Mouse (Mus musculus) liver, embryonic 16.5 days (tissue): ENCODE results near the gene Tln1. TPM values are rescaled to one million over a fixed set of nuclear protein-coding genes. Genes with fewer than 3 reads are reported as not detected.

ENCODE experiments used
- ATAC-seq: fragments of 200-750 bp; cut with Nextera tagmentation; 2 replicates; pipeline ENCODE4 v1.8.0; 2017; ENCODE audit warnings: low read depth, mild to moderate bottlenecking, moderate number of reproducible peaks, moderate library complexity
- H3K27ac ChIP-seq: fragments of 300-500 bp; sonication (generic); 2 replicates; pipeline ENCODE4 v1.5.1; 2014; ENCODE audit warnings: mild to moderate bottlenecking, low read length
- H3K27me3 ChIP-seq: fragments of 300-500 bp; sonication (generic); 2 replicates; pipeline ENCODE4 v1.6.1; 2014; ENCODE audit warnings: low read depth, low read length, mixed read lengths; ENCODE audit not compliant: control insufficient read depth, insufficient read depth
- H3K36me3 ChIP-seq: fragments of 300-500 bp; sonication (generic); 2 replicates; pipeline ENCODE4 v1.6.1; 2014; ENCODE audit warnings: mild to moderate bottlenecking; ENCODE audit not compliant: control insufficient read depth, insufficient read depth
- H3K4me1 ChIP-seq: fragments of 300-500 bp; sonication (generic); 2 replicates; pipeline ENCODE4 v1.6.1; 2014; ENCODE audit warnings: low read depth, low read length, mixed read lengths; ENCODE audit not compliant: control insufficient read depth
- H3K4me2 ChIP-seq: fragments of 300-500 bp; sonication (generic); 2 replicates; pipeline ENCODE4 v1.6.1; 2014; ENCODE audit warnings: low read depth, low read length, mixed read lengths
- H3K4me3 ChIP-seq: fragments of 300-500 bp; sonication (generic); 2 replicates; pipeline ENCODE4 v1.5.1; 2014; ENCODE audit warnings: low read depth, mild to moderate bottlenecking, low read length
- H3K9ac ChIP-seq: fragments of 300-500 bp; sonication (generic); 2 replicates; pipeline ENCODE4 v1.6.1; 2014; ENCODE audit warnings: low read depth, low read length
- H3K9me3 ChIP-seq: fragments of 300-500 bp; sonication (generic); replicated peaks from 2 replicates; pipeline ENCODE4 v1.6.1; 2016; ENCODE audit warnings: low read length; ENCODE audit not compliant: control insufficient read depth
- WGBS: fragments of 180-500 bp; shearing (Covaris S2); extraction: QIAGEN DNeasy Blood & Tissue Kit; methylation state at CpG from one replicate; pipeline ENCODE4 v1.1.7; 2014; ENCODE audit not compliant: insufficient replicate concordance; 5-methylcytosine and 5-hydroxymethylcytosine counted together
- polyA plus RNA-seq: library from polyadenylated mRNA; unstranded; fragments of >200 nt; fragmentation: Nextera tagmentation; extraction: Ambion mirVana; gene quantifications from 2 replicates; pipeline ENCODE4 v1.2.1, GENCODE M21; 2015

The Tln1 gene
- polyA plus RNA-seq, 1 experiment from 2014 or later: 38.2 TPM

DNA sequence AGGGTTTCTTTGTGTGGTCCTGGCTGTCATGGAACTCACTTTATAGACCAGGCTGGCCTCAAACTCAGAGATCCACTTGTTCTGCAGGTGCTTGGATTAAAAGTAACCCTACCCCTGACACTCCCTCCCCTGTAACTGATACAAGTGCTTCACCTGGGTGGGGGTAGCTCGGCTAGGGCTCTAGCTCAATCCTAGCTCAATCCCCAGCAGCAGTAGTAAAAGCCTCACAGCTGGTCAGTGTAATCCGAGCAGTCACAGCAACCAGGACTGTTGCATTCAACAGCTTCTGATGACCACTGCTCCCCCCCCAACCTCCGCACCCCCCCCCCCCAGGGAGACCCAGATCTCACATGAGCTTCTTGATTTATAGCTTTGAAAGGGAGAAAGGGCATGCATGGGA, 20.4 kb downstream of the Tln1 start:
- Histone ChIP-seq H3K27me3 (no peaks in the 10 kb centered on the region), H3K27ac (no peak overlapping the region), H3K4me1 (no peaks in the 10 kb centered on the region), H3K9ac (no peak overlapping the region), H3K4me2 (no peak overlapping the region), H3K36me3 (peaks cover 96% of the 10 kb centered on the region), H3K4me3 (no peak overlapping the region), H3K9me3 (no peaks in the 10 kb centered on the region)
- WGBS: 78% methylated on average over 3 of the region's 3 CpGs
- no peak for ATAC-seq

GRCm38 (mm10) chr4:43536031-43536430, 26.5 kb downstream of the Tln1 start:
- no peaks in the 10 kb centered on the region for H3K4me1 ChIP-seq
- H3K9me3 ChIP-seq: no peaks in the 10 kb centered on the region
- 91% methylated on average over 9 of the region's 9 CpGs for WGBS
- H3K4me2 ChIP-seq: no peak overlapping the region
- no peak overlapping the region for H3K9ac ChIP-seq
- no peak for ATAC-seq
- peaks cover 94% of the 10 kb centered on the region for H3K36me3 ChIP-seq
- H3K4me3 ChIP-seq: no peak overlapping the region
- H3K27ac ChIP-seq: no peak overlapping the region
- H3K27me3 ChIP-seq: no peaks in the 10 kb centered on the region

DNA sequence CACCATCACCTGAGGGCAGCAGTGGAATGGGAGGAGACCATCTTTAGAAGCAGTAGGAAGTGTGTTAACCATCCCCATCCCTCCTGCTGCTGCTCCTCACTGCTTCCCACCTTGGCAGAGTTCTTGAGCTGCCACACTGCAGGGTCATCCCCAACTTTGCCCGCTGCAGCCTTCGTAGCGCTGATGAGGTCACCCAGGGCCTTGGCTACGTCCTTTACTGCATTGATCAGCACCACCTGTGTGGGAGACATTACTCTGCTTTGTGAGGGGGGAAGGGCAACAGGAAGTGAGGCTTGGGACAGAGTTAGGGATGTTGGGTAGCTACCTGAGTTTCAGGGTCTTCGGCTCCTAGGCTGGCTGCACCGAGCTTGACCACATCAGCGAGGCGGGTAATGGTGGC, 26.9 kb downstream of the Tln1 start:
- Histone ChIP-seq H3K9me3 (no peaks in the 10 kb centered on the region), H3K4me3 (no peak overlapping the region), H3K27ac (no peak overlapping the region), H3K4me2 (no peak overlapping the region), H3K27me3 (no peaks in the 10 kb centered on the region), H3K9ac (no peak overlapping the region), H3K36me3 (peaks cover 91% of the 10 kb centered on the region), H3K4me1 (no peaks in the 10 kb centered on the region)
- 98% methylated on average over 8 of the region's 8 CpGs for whole genome bisulfite sequencing
- ATAC-seq: no peak

- H3K4me3 ChIP-seq: no peak overlapping the region
- H3K4me2 ChIP-seq: no peak overlapping the region
- no peaks in the 10 kb centered on the region for H3K4me1 ChIP-seq
- no peak overlapping the region for H3K27ac ChIP-seq
- no peak for ATAC-seq
- H3K9ac ChIP-seq: no peak overlapping the region
- no peaks in the 10 kb centered on the region for H3K9me3 ChIP-seq
- H3K36me3 ChIP-seq: peaks cover 67% of the 10 kb centered on the region
- 84% methylated on average over 9 of the region's 9 CpGs for WGBS
- H3K27me3 ChIP-seq: no peaks in the 10 kb centered on the region
Measured at GRCm38 (mm10) chr4:43533270-43533669, 29.2 kb downstream of the Tln1 start.

DNA sequence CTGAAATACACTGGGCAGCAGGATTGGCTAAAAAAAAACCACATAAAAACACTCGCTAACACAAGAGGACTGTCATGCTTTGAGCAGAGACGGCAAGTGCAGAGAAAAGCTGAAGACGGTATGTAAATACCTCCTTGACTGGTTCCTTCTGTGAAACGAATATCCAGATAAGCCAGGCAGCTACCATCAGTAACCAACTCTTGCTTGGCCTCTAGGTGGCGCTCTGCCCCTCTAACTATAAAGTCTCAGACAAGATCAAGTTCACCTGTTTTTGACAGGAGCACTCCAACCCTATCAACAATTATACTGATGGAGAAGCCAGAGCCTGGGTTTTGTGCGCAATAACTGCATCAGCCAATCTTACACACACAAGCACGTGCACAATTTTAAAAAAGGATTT, 31.9 kb downstream of the Tln1 start:
- 18% methylated on average over 7 of the region's 7 CpGs for WGBS
- H3K9ac ChIP-seq: no peak overlapping the region
- no peak overlapping the region for H3K4me3 ChIP-seq
- no peaks in the 10 kb centered on the region for H3K4me1 ChIP-seq
- peaks cover 5% of the 10 kb centered on the region for H3K27me3 ChIP-seq
- H3K4me2 ChIP-seq: no peak overlapping the region
- peak; percentile 51; the same call in 1 of the 2 replicates for ATAC-seq
- peaks cover 43% of the 10 kb centered on the region for H3K36me3 ChIP-seq
- H3K27ac ChIP-seq: no peak overlapping the region
- H3K9me3 ChIP-seq: no peaks in the 10 kb centered on the region

DNA sequence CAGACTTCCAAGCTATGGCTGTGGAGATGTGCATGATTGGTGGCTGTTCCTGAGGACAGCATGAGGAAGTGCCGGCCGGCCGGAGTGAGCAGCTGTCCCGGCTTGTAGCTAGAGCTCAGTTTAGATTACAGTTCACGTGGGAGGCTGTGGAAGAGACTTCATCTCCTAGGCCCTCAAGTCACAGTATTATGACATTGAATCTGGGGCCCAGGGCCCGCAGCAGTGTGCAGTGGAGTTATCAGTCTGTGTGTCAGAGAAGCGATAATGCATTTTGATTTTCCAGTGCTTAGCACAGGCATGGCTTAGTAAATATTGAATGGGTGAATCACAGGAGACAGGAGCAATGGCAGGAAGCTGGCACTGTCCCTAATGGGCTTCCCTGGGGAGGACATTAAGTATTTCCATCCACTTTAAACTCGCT, 32.4 kb downstream of the Tln1 start:
- Histone ChIP-seq H3K27me3 (peaks cover 10% of the 10 kb centered on the region), H3K4me2 (no peak overlapping the region), H3K9me3 (no peaks in the 10 kb centered on the region), H3K36me3 (peaks cover 38% of the 10 kb centered on the region), H3K27ac (no peak overlapping the region), H3K4me1 (no peaks in the 10 kb centered on the region), H3K9ac (no peak overlapping the region), H3K4me3 (no peak overlapping the region)
- 38% methylated on average over 8 of the region's 8 CpGs for WGBS
- ATAC-seq: no peak

DNA sequence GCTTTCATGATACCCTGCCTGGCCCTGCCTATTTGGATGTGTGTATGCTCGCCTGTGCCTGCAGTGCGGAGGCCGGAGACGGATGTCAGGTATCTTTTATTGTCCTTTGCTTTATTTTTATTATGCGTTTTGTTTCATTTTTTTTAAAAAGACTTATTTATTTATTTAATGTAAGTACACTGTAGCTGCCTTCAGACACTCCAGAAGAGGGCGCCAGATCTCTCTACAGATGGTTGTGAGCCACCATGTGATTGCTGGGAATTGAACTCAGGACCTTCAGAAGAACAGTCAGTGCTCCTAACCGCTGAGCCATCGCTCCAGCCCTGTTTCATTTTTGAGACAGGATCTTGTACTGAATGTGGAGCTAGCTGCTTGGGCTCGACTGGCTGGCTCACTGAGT, 34.0 kb downstream of the Tln1 start:
- no peak overlapping the region for H3K4me3 ChIP-seq
- H3K27ac ChIP-seq: no peak overlapping the region
- no peak for ATAC-seq
- no peak overlapping the region for H3K4me2 ChIP-seq
- H3K9me3 ChIP-seq: no peaks in the 10 kb centered on the region
- peaks cover 25% of the 10 kb centered on the region for H3K27me3 ChIP-seq
- no peak overlapping the region for H3K9ac ChIP-seq
- peaks cover 8% of the 10 kb centered on the region for H3K4me1 ChIP-seq
- peaks cover 23% of the 10 kb centered on the region for H3K36me3 ChIP-seq
- 74% methylated on average over 9 of the region's 9 CpGs for WGBS

GRCm38 (mm10) chr4:43527880-43528279, 34.6 kb downstream of the Tln1 start:
- Histone ChIP-seq H3K9ac (no peak overlapping the region), H3K27ac (no peak overlapping the region), H3K4me1 (peaks cover 10% of the 10 kb centered on the region), H3K4me3 (no peak overlapping the region), H3K4me2 (no peak overlapping the region), H3K27me3 (peaks cover 31% of the 10 kb centered on the region), H3K36me3 (peaks cover 17% of the 10 kb centered on the region), H3K9me3 (no peaks in the 10 kb centered on the region)
- 60% methylated on average over 5 of the region's 5 CpGs for WGBS
- no peak for ATAC-seq

GRCm38 (mm10) chr4:43519956-43520355, 42.5 kb downstream of the Tln1 start:
- H3K9ac ChIP-seq: no peak overlapping the region
- WGBS: 25% methylated on average over 6 of the region's 6 CpGs

More at GRCm38 (mm10) chr4:43519956-43520355, 42.5 kb downstream of the Tln1 start:
- H3K27me3 ChIP-seq: peaks cover 37% of the 10 kb centered on the region
- H3K9me3 ChIP-seq: no peaks in the 10 kb centered on the region
- H3K27ac ChIP-seq: no peak overlapping the region
- no peak overlapping the region for H3K4me3 ChIP-seq
- H3K4me2 ChIP-seq: 0 out of 2 replicates have a peak overlapping the region, but pooled peaks have one; percentile 10
- peak; percentile 19; the same call in 1 of the 2 replicates for ATAC-seq
- peaks cover 10% of the 10 kb centered on the region for H3K4me1 ChIP-seq
- no peaks in the 10 kb centered on the region for H3K36me3 ChIP-seq
